Mouse (Mus musculus): ENCODE results near the gene Gm16485. TPM values are rescaled to one million over a fixed set of nuclear protein-coding genes. Genes with fewer than 3 reads are reported as not detected.
A peak's percentile ranks its signal among the peaks of the same experiment; 100 is the strongest.

Gm16485 gene
- total RNA-seq (2021) = 10 to 100 TPM; 13.2 to 13.8 TPM
- long read RNA-seq, experiment 1, partial matches to known transcripts = 0 of 2 reads
- long read RNA-seq, experiment 1, other reads (novel, unspliced or antisense) = 0 of 2 reads
- long read RNA-seq, experiment 2 = 0 reads

GRCm38 (mm10) chr9:8971491-8971890, at the start of gene Gm16485:
Gm16485 (plus strand) TSS chr9:8971791.
- no peak for DNase-seq (ENCODE audit: extremely low spot score in 1 of 2, low spot score in 2 of 2)
- no peak within 1 kb of the TSS for H3K27ac ChIP-seq
- no peak for TF ChIP-seq CTCF (IDR thresholded peaks at IDR 0.05)
- no peak within 1 kb of the TSS for H3K4me3 ChIP-seq
- intact Hi-C loops (cut with DNase I) = loop anchor here (10.0 kb wide), 1 partner anchor 403 kb away; no protein-coding TSS in a partner anchor

- intact Hi-C loops (cut with DNase I) = loop anchor here (1.0 to 10.0 kb wide), 2 partner anchors 26 to 177 kb away; no protein-coding TSS in a partner anchor
- no peak for DNase-seq (ENCODE audit: extremely low spot score in 1 of 2, low spot score in 2 of 2)
- no peak overlapping the region for H3K4me3 ChIP-seq
- TF ChIP-seq CTCF (IDR thresholded peaks at IDR 0.05) = no peak
- H3K27ac ChIP-seq = peak overlapping the region; percentile 70; the same call in 1 of the 2 replicates
Observed at GRCm38 (mm10) chr9:8927561-8927960, 44.0 kb upstream of the Gm16485 start.

GRCm38 (mm10) chr9:8937753-8938152, 33.8 kb upstream of the Gm16485 start:
- Histone ChIP-seq H3K27ac (no peak overlapping the region), H3K4me3 (no peak overlapping the region)
- TF ChIP-seq CTCF (IDR thresholded peaks at IDR 0.05) = no peak
- no peak for DNase-seq (ENCODE audit: extremely low spot score in 1 of 2, low spot score in 2 of 2)
- intact Hi-C loops (cut with DNase I) = no loop called here

- DNase-seq (ENCODE audit: extremely low spot score in 1 of 2, low spot score in 2 of 2) = no peak
- Histone ChIP-seq H3K4me3 (no peak overlapping the region), H3K27ac (no peak overlapping the region)
- intact Hi-C loops (cut with DNase I) = no loop called here
- no peak for TF ChIP-seq CTCF (IDR thresholded peaks at IDR 0.05)
Observed at GRCm38 (mm10) chr9:8953306-8953705, 18.3 kb upstream of the Gm16485 start.

- no peak overlapping the region for H3K27ac ChIP-seq
- DNase-seq (ENCODE audit: extremely low spot score in 1 of 2, low spot score in 2 of 2) = peak; percentile 18 to 33
- intact Hi-C loops (cut with DNase I) = loop anchor here (1.0 kb wide), 2 partner anchors 264 to 738 kb away; no protein-coding TSS in a partner anchor
- peak; percentile 72 for TF ChIP-seq CTCF (IDR thresholded peaks at IDR 0.05)
- no peak overlapping the region for H3K4me3 ChIP-seq
Observed at GRCm38 (mm10) chr9:8964512-8965133, 7.0 kb upstream of the Gm16485 start.

- H3K4me3 ChIP-seq = no peak overlapping the region
- intact Hi-C loops (cut with DNase I) = loop anchor here (10.0 kb wide), 1 partner anchor 405 kb away; no protein-coding TSS in a partner anchor
- H3K27ac ChIP-seq = no peak overlapping the region
- TF ChIP-seq CTCF (IDR thresholded peaks at IDR 0.05) = no peak
- DNase-seq (ENCODE audit: extremely low spot score in 1 of 2, low spot score in 2 of 2) = no peak
Observed at GRCm38 (mm10) chr9:8970240-8970639, 1.4 kb upstream of the Gm16485 start.

- H3K27ac ChIP-seq = no peak overlapping the region
- H3K4me3 ChIP-seq = no peak overlapping the region
- DNase-seq (ENCODE audit: extremely low spot score in 1 of 2, low spot score in 2 of 2) = peak; percentile 14 to 33
- TF ChIP-seq CTCF (IDR thresholded peaks at IDR 0.05) = no peak
- intact Hi-C loops (cut with DNase I) = loop anchor here (10.0 kb wide), 1 partner anchor 397 kb away; no protein-coding TSS in a partner anchor
Observed at GRCm38 (mm10) chr9:8977775-8978174, 6.2 kb downstream of the Gm16485 start.

- Histone ChIP-seq H3K27ac (no peak overlapping the region), H3K4me3 (no peak overlapping the region)
- DNase-seq (ENCODE audit: extremely low spot score in 1 of 2, low spot score in 2 of 2) = no peak
- TF ChIP-seq CTCF (IDR thresholded peaks at IDR 0.05) = no peak
- intact Hi-C loops (cut with DNase I) = no loop called here
Observed at GRCm38 (mm10) chr9:8982315-8982714, 10.7 kb downstream of the Gm16485 start.

GRCm38 (mm10) chr9:8996494-8996893, 24.9 kb downstream of the Gm16485 start:
- DNase-seq (ENCODE audit: extremely low spot score in 1 of 2, low spot score in 2 of 2) = no peak
- H3K4me3 ChIP-seq = no peak overlapping the region
- intact Hi-C loops (cut with DNase I) = no loop called here
- H3K27ac ChIP-seq = no peak overlapping the region
- no peak for TF ChIP-seq CTCF (IDR thresholded peaks at IDR 0.05)

- peak; percentile 58 for TF ChIP-seq CTCF (IDR thresholded peaks at IDR 0.05)
- H3K4me3 ChIP-seq = no peak overlapping the region
- no peak overlapping the region for H3K27ac ChIP-seq
- no peak for DNase-seq (ENCODE audit: extremely low spot score in 1 of 2, low spot score in 2 of 2)
- intact Hi-C loops (cut with DNase I) = no loop called here
Observed at GRCm38 (mm10) chr9:9001170-9001569, 29.6 kb downstream of the Gm16485 start.

GRCm38 (mm10) chr9:9015108-9015507, 43.5 kb downstream of the Gm16485 start:
- intact Hi-C loops (cut with DNase I) = no loop called here
- no peak for DNase-seq (ENCODE audit: extremely low spot score in 1 of 2, low spot score in 2 of 2)
- H3K4me3 ChIP-seq = no peak overlapping the region
- TF ChIP-seq CTCF (IDR thresholded peaks at IDR 0.05) = no peak
- no peak overlapping the region for H3K27ac ChIP-seq

Other genes starting within 250 kb of the Gm16485 start
- 10 to 100 TPM; 20.9 to 21.7 TPM for gene Pgr, start 72.0 kb upstream of the Gm16485 start, total RNA-seq (2021)